Mouse (Mus musculus) kidney, postnatal 25 days (tissue): ENCODE data around the gene Adad1.
A peak's percentile ranks its signal among the peaks of the same experiment; 100 is the strongest.

Experiments
- DNase-seq, 2 experiments: peaks; one replicate each; pipeline ENCODE4 v3.0.0; 2021; ENCODE audit warnings: mixed read lengths in 2 of 2

Adad1 gene

GRCm38 (mm10) chr3:37063406-37063805, at the start of gene Adad1:
TSS of gene Adad1 (plus strand) at chr3:37063527.
- DNase-seq = no peak

GRCm38 (mm10) chr3:37037979-37038378, 25.3 kb upstream of the Adad1 start:
- no peak for DNase-seq

- peak; percentile 39 to 52 for DNase-seq
These were observed 23.5 kb upstream of the Adad1 start for GRCm38 (mm10) chr3:37039811-37040210.

- no peak for DNase-seq
These were observed 11.8 kb upstream of the Adad1 start for GRCm38 (mm10) chr3:37051491-37051890.

GRCm38 (mm10) chr3:37073211-37073610, 9.9 kb downstream of the Adad1 start:
- peak; percentile 73 to 84 for DNase-seq

GRCm38 (mm10) chr3:37084860-37085259, 21.5 kb downstream of the Adad1 start:
- DNase-seq = no peak

- no peak for DNase-seq
These were observed 27.4 kb downstream of the Adad1 start for GRCm38 (mm10) chr3:37090721-37091120.

- DNase-seq = no peak
These were observed 62.3 kb downstream of the Adad1 start, which contains the start of gene Il2 for GRCm38 (mm10) chr3:37125655-37126054. TSS of gene Il2 (minus strand) at chr3:37125959.

GRCm38 (mm10) chr3:37126162-37126561, 62.8 kb downstream of the Adad1 start:
- DNase-seq = no peak

GRCm38 (mm10) chr3:37128269-37128668, 64.9 kb downstream of the Adad1 start:
- no peak for DNase-seq

- DNase-seq = no peak
These were observed 65.7 kb downstream of the Adad1 start for GRCm38 (mm10) chr3:37129063-37129462.

- DNase-seq = no peak
These were observed 73.9 kb downstream of the Adad1 start for GRCm38 (mm10) chr3:37137231-37137630.

GRCm38 (mm10) chr3:37139192-37139591, 75.9 kb downstream of the Adad1 start:
- no peak for DNase-seq

GRCm38 (mm10) chr3:37140168-37140906, 77.0 kb downstream of the Adad1 start:
- DNase-seq = no peak

GRCm38 (mm10) chr3:37141827-37142226, 78.5 kb downstream of the Adad1 start:
- DNase-seq = no peak

- DNase-seq = no peak
These were observed 81.7 kb downstream of the Adad1 start for GRCm38 (mm10) chr3:37144979-37145378.

- peak; percentile 71 to 82 for DNase-seq
These were observed 83.1 kb downstream of the Adad1 start for GRCm38 (mm10) chr3:37146406-37146805.

GRCm38 (mm10) chr3:37146810-37147209, 83.5 kb downstream of the Adad1 start:
- DNase-seq = peak; percentile 26 to 47

GRCm38 (mm10) chr3:37152274-37152673, 88.9 kb downstream of the Adad1 start:
- no peak for DNase-seq

GRCm38 (mm10) chr3:37153004-37153403, 89.7 kb downstream of the Adad1 start:
- DNase-seq = no peak

- no peak for DNase-seq
These were observed 91.1 kb downstream of the Adad1 start for GRCm38 (mm10) chr3:37154396-37154795.

GRCm38 (mm10) chr3:37157082-37157481, 93.8 kb downstream of the Adad1 start:
- no peak for DNase-seq

- DNase-seq = peak; percentile 17 to 48
These were observed 94.9 kb downstream of the Adad1 start for GRCm38 (mm10) chr3:37158246-37158645.

GRCm38 (mm10) chr3:37161096-37161495, 97.8 kb downstream of the Adad1 start:
- no peak for DNase-seq

GRCm38 (mm10) chr3:37169283-37169682, 106.0 kb downstream of the Adad1 start:
- DNase-seq = no peak
